Mouse (Mus musculus): ENCODE measurements around the gene Dner.

Gene Dner

DNA sequence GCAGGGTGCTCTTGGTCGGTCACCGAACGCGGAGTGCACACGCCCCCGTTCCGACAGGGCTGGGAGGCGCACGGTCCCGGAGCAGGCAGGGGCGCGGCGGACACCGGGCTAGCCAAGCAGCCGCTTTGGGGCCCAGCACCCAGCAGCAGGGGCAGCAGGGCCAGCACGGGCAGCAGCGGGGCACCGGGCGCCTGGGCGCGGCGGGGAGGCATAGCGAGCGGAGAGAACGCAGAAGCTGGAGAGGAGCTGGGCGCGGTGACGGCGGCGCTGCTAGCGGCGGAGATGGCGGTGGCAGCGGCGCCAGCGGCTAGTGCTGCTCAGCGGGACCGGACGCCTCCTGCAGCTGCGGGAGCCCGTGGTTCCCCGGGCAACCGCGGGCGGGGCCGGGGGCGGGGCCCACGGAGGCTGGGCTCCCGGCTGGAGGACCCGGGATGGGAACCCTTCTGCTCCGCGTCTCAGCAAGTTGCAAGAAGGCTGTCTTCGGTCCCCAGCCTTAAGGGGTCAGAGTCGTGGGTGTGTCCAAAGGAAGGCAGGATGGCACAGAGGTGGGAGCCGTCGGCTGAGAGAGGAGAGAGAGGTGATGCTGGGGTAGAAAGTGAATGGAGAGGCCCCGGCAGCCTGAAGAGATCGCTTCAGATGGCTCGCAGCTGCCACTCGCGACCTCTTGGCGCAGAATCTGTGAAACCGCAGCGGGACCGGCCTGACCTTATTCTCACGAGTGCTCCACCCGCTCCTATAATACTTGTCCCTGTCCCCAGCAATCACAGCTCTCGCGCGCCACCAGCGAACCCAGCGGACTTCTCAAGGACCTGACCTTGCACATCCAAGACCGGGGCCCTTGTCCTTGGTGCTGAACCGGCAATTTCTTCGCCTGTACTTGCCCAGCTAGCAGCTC is at the start of gene Dner:
TSS of gene Dner (minus strand) at position 705 of the 895 bp plus-strand sequence.
- peak; percentile 73 to 87 for DNase-seq (ENCODE audit: low spot score in 2 of 2)

DNA sequence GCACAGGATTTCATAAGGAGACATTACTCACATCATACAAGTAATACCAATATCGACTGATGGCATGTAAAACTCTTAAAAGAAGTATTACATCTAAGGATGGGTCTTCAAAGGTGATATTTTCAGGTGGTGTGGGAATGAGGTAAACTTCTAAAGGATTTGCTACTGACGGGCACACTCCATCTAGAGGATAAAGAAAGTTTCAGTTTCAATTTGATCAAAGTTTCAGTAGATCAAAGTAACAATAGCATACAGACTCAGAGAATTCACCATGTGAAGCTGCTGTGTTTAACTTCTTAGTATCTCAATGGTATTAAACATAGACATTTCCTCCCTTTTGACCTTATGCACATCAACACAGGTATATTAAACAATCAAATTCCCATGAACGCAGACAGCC is 46.1 kb upstream of the Dner start:
- DNase-seq (ENCODE audit: low spot score in 2 of 2) = no peak

DNA sequence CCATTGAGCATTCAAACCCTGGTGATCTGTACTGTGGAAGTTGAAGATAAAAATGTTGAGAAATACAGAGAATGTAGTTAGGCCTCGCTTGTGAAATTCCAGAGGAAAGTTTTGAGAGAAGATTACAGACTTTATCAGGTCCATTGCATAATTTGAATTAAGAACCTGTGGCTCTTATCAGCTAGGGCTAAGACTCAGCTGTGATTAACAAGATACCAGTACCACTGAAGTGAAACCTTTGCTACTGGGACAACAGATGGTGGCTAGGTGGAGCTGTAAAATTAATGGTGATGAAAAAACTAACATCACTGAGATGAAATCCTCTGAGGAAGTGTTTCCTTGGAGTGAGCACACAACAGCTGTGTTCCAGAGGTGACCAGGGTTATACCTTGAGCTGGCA is 44.1 kb upstream of the Dner start:
- DNase-seq (ENCODE audit: low spot score in 2 of 2) = no peak

DNA sequence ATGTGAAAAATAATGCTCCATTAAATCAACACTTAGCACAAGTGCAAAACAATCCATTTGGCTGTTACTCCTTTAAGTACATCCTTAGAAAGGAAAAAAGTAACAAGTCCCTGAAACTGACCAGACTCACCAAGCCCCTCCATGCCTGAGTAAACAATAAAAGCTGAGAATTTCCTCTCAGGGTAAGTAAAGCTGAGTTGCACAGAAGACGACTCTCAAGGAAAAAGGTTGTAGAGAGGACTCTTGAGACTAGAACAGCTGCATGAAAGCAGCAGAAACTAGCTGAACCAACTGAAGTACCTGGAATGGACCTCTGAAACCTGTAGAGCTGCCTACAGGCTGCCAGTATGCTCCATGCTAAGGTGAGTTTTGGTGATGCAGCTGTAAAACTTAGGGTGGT is 41.1 kb upstream of the Dner start:
- DNase-seq (ENCODE audit: low spot score in 2 of 2) = no peak

DNA sequence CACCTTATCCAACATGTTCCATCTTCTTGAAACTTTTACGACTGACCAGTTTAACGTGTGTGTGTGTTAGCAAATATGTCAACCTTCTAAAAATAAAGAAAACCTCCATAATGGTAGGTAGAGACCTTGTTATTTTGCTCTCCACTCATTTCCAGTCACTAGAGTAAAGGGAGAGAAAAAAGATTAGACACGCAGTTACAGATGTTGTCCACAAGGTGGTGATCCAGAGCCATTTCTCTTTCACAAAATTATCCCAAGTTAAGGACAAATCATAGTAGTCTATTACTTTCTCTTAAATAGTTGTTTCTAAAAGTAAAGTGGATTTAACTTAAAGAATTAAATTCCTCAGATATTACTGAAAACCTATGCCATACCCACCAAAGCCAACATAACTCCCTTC is 37.8 kb upstream of the Dner start:
- no peak for DNase-seq (ENCODE audit: low spot score in 2 of 2)

DNA sequence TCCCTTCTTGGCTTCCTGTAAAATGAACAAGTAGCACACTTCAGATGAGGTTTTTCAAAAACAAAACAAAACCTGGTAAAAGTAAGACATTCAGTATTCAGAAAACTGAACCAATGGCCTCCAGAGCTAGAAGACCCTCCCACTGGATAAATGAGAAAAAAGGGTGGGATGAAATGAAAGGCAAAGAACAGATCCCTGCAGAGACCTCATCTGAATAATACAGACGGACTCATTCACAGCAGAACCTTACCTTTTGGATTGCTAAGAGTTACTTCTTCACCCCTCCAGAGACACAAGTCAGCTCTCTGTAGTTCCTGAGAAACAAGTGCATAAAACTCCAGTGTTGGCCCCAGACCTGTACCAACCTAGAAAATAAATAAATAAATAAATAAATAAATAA is 35.7 kb upstream of the Dner start:
- no peak for DNase-seq (ENCODE audit: low spot score in 2 of 2)

DNA sequence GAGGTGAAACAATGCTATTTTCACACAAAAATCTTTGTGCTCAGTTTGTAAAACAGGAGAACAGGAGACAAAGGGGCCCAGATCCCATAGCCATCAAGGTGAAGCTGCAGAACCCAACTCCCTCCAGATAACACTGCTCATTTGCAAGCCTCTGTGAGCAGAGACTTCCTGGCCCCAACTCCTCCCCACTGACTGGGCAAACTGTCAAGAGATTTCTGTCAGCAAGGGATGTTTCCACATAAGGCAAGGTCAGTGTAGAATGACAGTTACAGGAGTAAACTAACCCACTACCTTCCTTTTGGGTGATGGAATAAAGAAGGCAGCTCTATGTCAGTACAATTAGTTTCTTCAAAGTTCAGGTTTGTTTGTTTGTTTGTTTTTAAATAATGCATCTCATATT is 26.8 kb upstream of the Dner start:
- DNase-seq (ENCODE audit: low spot score in 2 of 2) = no peak

DNA sequence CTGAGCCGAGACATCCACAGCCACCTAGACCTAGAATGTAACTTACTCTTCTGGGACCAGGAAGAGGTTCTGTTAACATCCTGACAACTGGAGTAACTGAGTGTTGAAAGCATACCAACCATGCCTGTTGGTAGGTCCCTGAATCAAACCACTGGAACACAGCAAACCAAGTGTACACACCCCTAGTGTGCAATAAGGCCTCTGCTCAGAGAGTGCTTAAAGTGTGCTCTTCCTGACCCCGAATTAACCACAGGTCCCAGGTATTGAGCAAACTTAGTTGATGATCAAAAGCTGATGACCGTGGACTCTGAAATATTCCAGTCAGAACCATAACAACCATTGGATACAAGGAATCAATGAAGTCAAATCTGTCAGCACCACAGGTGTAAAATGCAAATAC is 26.4 kb upstream of the Dner start:
- DNase-seq (ENCODE audit: low spot score in 2 of 2) = no peak

DNA sequence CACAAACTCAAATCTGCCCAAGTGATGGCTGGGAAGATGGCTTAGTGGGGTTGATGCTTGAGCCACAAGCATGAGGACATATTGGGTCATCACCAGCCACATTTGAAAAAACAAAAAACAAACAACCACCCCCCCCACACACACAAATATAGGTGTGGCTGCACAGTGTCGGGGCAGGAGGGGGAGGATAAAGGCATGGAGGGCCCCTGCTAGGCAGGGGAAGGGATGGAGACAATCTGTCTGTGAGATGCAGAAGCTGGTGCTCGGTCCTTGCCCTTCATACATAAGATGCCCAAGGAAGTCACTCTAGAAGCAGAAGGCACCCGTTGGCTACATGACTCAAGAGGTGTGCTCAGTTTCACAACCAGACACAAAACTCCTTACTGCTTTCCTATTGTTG is 25.9 kb upstream of the Dner start:
- DNase-seq (ENCODE audit: low spot score in 2 of 2) = no peak

DNA sequence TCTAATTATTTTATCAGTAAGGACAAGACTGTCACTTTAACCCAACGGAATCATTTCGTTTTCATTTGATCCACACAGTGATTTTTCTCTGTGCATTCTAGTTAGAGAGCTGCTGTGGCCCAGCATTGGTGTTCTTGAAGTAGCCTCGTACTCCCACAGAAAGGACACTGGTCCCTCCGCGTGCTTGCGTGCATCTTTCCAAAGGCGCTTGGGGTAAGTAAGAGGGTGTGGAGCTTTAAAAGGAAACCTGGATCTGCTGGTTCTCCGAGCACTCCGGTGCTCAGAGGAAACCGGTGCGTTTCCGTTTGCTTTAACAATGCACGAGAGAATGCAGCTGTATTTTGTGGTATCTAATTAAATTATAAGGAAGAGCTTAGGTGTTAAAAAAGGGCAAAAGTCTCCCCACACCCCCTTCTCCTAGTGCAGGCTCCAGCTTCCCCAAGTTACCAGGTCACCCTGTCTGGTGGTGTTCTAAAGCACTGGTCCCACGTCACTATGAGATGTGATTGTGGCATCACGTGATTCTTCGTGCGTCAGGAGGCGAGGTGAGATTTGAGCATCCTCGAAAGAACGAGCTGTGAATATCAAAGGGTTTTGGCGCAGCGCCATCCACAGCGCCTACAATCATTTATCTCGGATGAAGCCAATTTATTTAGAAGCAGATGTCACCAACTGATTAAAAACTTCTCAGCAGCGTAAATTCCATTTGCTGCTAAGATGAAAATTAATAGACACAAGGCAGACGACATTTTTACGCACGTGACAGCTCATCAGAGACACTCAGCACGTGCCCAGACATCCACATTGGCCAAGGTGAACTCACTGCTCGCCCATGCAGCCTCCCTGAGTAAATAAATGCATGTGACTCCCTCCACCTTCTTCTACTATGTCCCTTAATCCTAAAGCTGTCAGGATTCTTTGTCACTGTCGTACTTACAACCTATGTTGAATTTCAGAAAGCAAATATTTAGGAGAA is 14.1 kb upstream of the Dner start:
- DNase-seq (ENCODE audit: low spot score in 2 of 2) = no peak

DNA sequence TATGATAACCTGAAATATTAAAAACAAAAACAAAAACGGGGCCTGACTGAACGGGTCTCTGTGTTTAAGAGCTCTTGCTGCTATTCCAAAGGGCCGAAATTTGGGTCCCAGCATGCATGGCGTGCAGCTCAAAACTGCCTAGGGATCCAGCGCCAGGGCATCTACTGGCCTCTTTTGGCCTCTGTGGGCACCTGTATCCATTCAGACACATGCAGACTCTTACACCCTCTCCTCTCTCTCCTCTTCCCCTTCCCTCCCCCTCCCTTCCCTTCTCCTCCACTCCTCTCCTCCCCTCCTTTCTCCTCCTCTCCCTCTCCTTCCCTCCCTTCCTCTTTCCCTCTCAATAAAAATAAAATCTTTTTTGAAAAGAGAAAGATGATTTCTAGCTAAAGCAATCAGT is 13.4 kb upstream of the Dner start:
- no peak for DNase-seq (ENCODE audit: low spot score in 2 of 2)

DNA sequence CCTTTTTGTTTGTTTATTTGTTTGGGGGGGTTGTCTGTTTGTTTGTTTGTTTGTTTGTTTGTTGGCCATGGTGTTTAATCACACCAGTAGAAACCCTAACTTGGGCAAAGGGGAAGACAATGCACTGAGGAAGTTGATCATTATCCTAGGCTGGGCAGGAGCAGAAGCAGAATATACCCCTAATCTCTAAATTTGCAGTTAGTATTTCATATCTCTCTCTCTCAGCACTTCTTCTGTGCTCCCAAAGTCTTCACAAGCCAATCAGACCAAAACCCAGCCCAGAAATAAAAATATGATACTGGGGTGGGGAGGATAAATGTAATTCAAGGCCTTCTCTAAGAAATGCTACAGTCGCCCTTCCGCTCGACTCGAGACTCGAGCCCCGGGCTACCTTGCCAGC is 4.2 kb upstream of the Dner start:
- DNase-seq (ENCODE audit: low spot score in 2 of 2) = no peak

DNA sequence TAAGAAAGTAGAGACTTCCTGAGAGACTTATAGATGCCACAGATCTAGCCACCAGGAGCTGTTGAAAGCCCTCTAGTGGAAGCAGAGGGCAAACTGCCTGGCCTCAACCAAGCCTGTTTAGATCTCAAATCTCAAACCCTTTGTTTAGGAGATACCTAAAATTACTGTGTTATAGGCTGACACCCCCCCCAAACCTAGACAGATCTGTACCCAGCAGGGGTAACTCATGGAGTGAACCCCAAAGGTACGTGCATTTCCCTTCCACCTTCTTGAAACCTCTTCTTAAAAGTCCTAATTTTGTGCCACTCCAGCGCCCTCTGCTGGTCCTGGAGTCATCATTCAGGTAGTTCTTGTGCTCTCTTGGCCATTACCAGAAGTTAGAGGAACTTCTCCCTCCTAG is 1.1 kb upstream of the Dner start:
- no peak for DNase-seq (ENCODE audit: low spot score in 2 of 2)

DNA sequence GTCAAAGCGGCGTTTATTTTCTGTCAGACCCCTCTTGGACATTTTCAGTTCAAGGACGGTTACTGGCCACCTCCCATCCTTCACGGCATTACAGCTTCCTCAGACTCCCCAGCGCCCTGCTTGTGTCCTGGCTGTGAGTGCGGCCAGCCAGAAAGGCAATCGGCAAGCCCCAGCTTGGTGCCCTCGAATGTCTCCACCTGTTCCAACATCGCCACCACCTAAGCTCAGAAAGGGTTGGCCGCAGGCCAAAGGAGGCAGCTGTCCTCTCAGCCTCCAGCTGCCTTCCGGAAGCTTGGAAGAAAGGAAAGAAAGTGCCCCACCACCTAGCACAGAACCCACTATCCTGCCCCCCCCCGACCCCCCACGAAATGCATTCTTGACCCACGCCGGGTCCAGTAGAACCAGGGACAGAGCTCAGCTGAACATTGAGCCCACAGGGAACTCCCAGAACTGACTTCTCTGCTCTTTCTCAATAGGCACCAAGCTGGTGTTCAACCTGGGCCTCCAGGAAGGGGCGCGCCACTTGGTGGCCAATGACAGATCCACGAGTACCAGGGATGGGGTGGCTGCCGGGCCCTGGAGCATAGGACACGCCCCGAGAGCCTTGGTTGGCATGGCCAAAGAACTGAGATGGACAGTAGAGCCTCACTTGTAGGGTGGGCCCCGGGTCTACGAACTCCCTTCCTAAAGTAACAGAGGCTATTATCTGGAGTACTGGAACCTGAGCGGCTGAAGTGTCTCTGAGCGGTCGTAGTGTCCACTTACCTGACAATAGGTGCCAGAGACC is 1.1 kb downstream of the Dner start:
- no peak for DNase-seq (ENCODE audit: low spot score in 2 of 2)

DNA sequence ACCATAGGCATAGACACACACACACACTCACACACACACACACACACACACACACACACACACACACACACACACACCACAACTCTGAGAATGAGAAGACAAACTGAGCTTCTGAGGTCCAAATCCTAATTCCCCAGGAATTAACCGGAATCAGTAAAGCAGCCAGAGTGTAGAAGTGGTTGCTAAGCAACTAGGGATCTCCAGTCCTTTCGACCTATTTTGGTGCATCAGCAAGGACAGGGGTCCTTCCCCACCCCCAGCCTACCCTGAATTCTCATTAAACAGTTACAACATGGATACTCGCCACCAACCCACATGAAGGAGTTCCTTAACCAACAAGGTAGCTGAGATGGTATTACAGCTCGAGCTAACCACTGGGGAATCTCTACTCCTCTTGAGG is 18.1 kb downstream of the Dner start:
- no peak for DNase-seq (ENCODE audit: low spot score in 2 of 2)

DNA sequence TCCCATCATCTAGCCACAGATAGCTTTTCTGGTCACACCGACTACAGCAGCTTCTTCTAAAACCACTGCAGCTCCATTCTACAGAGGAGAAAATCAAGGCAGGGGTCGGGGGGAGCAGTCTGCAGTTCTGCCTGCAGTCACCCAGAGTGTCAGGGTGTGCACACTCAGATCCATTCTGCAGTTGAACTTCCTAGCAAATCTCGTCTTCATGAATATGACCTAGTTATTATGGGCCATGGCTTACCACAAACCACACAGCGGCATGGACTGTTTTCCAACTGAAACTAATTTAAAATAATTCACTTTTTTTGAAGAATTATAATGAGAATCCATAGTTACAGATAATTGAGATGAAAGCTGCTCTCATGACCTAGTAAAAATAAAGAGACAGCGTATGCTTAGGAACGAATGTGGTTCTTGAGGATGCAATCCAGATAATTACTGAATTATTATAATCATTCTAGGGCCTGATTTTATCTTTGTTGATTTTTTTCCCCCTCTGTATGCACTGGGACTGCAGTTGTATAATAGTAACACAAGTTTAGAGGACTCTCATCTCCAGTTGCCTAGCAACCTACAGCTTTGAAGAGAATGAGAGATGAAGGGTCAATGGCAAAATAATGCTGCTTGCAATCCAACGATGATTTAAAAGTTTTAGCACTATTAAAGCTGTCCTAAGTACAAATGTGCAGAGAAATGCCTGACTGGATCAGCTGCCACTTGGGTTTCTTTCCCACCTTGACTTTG is 27.7 kb downstream of the Dner start:
- DNase-seq (ENCODE audit: low spot score in 2 of 2) = no peak

DNA sequence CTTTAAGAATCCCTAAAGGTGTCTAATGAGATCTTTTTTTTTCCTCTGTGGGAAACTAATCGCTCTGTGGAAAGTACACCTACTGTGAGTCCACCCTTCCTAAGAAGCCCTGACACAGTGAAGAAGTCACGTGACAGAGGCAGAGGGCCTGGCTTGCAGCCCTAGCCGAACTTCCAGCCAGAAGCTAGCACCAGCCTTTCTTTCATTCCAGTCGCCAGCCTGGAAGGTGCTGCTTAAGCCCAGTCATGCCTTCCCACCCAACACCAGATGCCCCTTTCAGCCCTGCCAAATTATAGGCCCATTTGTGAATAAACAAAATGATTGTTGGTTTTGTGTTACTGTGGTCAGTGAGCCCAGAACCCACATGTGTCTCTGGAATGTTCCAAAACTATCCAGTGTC is 28.4 kb downstream of the Dner start:
- no peak for DNase-seq (ENCODE audit: low spot score in 2 of 2)

DNA sequence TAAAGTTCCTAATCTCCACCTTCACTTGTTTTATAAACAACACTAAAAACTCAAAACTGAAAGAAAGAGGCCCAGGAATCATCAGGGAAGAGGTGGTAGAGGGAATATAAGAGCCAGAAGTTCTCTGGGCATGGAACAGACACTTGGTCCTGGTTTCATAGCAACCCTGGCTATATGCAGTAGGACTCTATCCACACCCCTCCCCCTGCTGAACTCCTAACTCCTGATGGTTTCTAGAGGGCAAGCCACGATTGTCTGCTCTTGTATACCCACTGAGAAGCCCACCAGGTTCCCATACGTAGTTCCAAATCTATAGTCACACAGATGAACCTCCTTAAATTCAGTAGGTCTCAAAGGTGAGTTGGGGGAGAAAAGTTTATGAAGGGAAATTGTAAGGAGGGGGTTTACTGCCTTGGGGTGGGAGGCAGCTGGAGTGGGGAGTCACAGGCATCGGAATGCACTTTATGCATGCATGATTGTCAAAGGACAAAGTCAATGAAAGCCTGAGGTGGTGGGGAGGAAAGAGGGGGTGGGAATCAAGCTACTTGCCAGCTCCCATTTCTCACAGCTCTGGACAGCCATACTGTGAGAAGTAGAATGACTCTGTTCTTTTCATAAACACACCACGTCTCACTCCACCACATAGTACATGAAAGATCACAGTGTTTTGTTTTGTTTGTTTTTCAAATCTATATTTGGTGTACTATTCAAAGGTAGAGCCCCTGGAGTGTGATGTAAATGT is 31.5 kb downstream of the Dner start:
- DNase-seq (ENCODE audit: low spot score in 2 of 2) = no peak

DNA sequence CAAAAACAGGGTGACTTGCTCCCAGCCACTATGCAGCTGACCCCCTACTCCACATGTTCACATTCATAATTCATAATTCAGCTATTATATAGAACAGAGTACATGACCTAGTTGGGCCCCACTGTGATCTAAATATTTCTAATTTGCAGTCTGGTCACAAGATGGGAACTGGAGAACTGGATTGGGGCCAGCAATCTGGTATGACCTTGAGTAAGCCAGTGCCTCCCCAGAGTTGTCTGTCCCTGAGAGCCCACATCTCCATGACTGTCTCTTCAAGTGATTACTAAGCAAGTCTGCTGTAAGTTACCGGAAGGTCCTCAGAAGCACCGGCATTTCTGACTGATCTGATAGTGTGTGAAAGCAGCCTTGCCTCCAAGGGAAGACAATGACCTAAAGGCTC is 49.2 kb downstream of the Dner start:
- no peak for DNase-seq (ENCODE audit: low spot score in 2 of 2)

DNA sequence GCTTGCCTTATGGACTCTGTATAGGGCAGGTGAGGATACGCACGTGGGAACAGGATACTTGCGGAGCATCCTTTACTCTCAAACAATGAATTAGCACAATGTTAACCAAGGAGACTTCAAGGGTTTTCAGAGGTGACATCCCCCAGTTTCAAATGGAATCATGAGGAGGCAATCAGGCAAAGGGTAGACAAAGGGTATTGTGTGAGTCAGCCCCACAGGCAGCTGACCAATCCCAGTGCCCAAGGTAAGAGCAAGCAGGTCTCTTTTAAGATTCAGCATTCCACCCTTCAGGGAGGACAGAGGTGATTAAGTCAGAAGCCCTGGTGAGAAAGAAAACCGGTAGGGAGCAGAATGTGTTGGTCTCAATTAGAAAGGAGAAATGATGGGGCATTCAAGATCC is 55.6 kb downstream of the Dner start:
- no peak for DNase-seq (ENCODE audit: low spot score in 2 of 2)

DNA sequence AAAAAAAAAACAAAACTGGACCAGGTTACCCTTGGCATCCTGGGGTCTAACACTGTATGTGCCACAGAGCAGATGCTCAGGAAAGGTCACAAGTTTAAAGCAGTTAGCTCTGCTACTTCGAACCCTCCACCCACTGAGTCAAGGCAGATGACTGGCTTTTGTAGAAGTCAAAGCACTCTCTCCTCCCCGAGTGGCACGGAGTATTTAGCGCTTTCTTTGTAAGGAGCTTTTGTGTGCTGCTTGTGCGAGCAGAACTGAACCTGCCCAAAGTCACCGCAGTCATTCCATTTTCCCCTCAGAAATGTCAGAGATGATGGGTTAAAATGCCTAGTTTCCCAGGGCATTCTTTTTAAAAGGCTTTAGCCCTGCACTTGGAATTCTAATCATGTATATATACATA is 59.1 kb downstream of the Dner start:
- DNase-seq (ENCODE audit: low spot score in 2 of 2) = no peak
